ENCODE assay signal across 26 mouse cellular contexts in genomic region chr7:29890501-29890900, GRCm38 (mm10). TPM values are rescaled to one million over a fixed set of nuclear protein-coding genes. Genes with fewer than 3 reads are reported as not detected.
"Had no signal": no experiment of that assay in that cellular context is flagged by ENCODE, and none has a peak within 500 bp of the region (broad histone marks: within the 10 kb centered on the region; RNA-seq: fewer than 3 reads in every experiment).

No protein-coding gene starts in this region.

- H3K27me3 ChIP-seq: embryonic facial prominence, embryonic 12.5 days; embryonic facial prominence, embryonic 13.5 days; embryonic facial prominence, embryonic 15.5 days; forebrain, embryonic 12.5 days; forebrain, embryonic 13.5 days; forebrain, embryonic 15.5 days had no signal

- H3K27ac ChIP-seq: embryonic facial prominence, embryonic 10.5 days; embryonic facial prominence, embryonic 12.5 days; embryonic facial prominence, embryonic 13.5 days; embryonic facial prominence, embryonic 15.5 days; forebrain, embryonic 10.5 days; forebrain, embryonic 12.5 days; forebrain, embryonic 13.5 days; forebrain, embryonic 15.5 days; gastrocnemius, adult 2 months had no signal

- H3K4me3 ChIP-seq: embryonic facial prominence, embryonic 10.5 days; embryonic facial prominence, embryonic 12.5 days; embryonic facial prominence, embryonic 13.5 days; embryonic facial prominence, embryonic 15.5 days; erythroblast, embryonic 14.5 days; forebrain, embryonic 10.5 days; forebrain, embryonic 12.5 days; forebrain, embryonic 13.5 days; forebrain, embryonic 15.5 days; gastrocnemius, adult 2 months had no signal

- DNase-seq: cerebellum, adult 8-10 months; cerebellum, adult 9-10 months; cerebellum, adult 9-11 months; cerebellum, postnatal 10 days; cerebellum, postnatal 14 days; cerebellum, postnatal 25 days; cerebellum, postnatal 36 days; embryo, embryonic 11 days; forebrain, postnatal 0 days; gastrocnemius, adult 2 months; gastrocnemius, postnatal 10 days; gastrocnemius, postnatal 14 days; gastrocnemius, postnatal 25 days; gastrocnemius, postnatal 36 days; heart, adult 18-20 months had no signal

- H3K4me2 ChIP-seq: embryonic facial prominence, embryonic 12.5 days; embryonic facial prominence, embryonic 13.5 days; embryonic facial prominence, embryonic 15.5 days; forebrain, embryonic 12.5 days; forebrain, embryonic 13.5 days; forebrain, embryonic 15.5 days had no signal

- H3K9ac ChIP-seq: embryonic facial prominence, embryonic 12.5 days; embryonic facial prominence, embryonic 13.5 days; embryonic facial prominence, embryonic 15.5 days; forebrain, embryonic 12.5 days; forebrain, embryonic 13.5 days; forebrain, embryonic 15.5 days; forebrain, postnatal 0 days had no signal

- H3K4me1 ChIP-seq: embryonic facial prominence, embryonic 10.5 days; embryonic facial prominence, embryonic 12.5 days; embryonic facial prominence, embryonic 13.5 days; embryonic facial prominence, embryonic 15.5 days; forebrain, embryonic 10.5 days; forebrain, embryonic 12.5 days; forebrain, embryonic 13.5 days; forebrain, embryonic 15.5 days had no signal

- ATAC-seq: forebrain, embryonic 13.5 days; forebrain, embryonic 14.5 days; forebrain, embryonic 15.5 days; forebrain, embryonic 16.5 days; forebrain, postnatal 0 days had no signal

RNA-seq across cellular contexts. Expression of gene Zfp383, which starts 17.5 kb away (rescaled TPM):
- polyA plus RNA-seq: erythroblast, embryonic 14.5 days had no signal

RNA-seq across cellular contexts. Expression of gene Zfp420, which starts 30.7 kb away (rescaled TPM):
- polyA plus RNA-seq: erythroblast, embryonic 14.5 days had no signal

RNA-seq across cellular contexts. Expression of gene Zfp940, which starts 37.0 kb away (rescaled TPM):
- polyA plus RNA-seq: erythroblast, embryonic 14.5 days had no signal
